Mouse (Mus musculus): ENCODE measurements around the gene Tbccd1. TPM values are rescaled to one million over a fixed set of nuclear protein-coding genes. Genes with fewer than 3 reads are reported as not detected.

Tbccd1 gene
- polyA plus RNA-seq, 1 experiment from 2014 or later, result 32.3 TPM

DNA sequence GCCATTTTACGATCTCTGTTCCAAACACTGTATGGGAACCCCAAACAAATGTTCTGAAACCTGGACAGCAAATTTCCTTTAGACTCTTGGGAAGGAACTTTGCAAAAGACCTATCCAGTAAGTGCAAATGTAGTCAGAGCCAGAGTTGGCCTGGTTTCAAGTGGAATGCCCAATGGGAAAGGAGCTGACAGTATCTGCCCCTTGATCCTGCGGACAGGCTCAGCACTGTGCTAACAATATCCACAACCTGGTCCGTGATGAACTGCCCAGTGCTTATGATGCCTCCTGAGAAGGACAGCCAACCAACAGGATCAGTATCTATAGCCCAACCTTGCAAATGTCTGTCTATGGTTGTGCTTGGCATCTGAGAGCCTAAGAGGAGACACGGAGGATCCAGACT lies 12.0 kb downstream of the Tbccd1 start:
- Histone ChIP-seq H3K27ac (no peak overlapping the region), H3K36me3 (peaks cover 14% of the 10 kb centered on the region), H3K4me3 (no peak overlapping the region), H3K4me1 (replicated peaks) (peaks cover 13% of the 10 kb centered on the region), H3K27me3 (ENCODE audit: insufficient read depth, poor library complexity, severe bottlenecking) (no peaks in the 10 kb centered on the region), H3K9me3 (no peaks in the 10 kb centered on the region)
- WGBS, result 90% methylated on average over 4 of the region's 4 CpGs
- DNase-seq (ENCODE audit: low spot score), result no peak

DNA sequence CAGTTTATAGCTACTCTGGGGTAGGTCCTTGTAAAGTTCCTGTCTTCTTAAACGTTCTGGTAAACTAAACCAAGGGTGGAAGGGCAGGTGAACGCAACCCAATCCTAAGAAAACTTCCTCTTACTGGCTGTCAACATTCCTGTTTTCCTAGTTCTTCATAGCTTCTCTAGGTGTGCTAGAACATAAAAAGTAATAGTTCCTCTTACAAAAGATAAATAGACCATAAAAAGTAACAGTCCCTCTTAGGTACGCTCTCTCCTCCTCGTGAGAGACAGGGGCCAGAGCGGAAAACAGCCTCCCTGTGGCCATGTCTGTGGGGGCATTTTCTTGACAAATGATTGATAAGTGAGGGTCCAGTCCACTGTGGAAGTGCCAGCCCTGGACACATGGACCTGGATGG lies 12.6 kb downstream of the Tbccd1 start:
- 80% methylated on average over 5 of the region's 5 CpGs for WGBS
- Histone ChIP-seq H3K27me3 (ENCODE audit: insufficient read depth, poor library complexity, severe bottlenecking) (no peaks in the 10 kb centered on the region), H3K4me3 (peak overlapping the region; percentile 64), H3K4me1 (replicated peaks) (peaks cover 13% of the 10 kb centered on the region), H3K27ac (peak overlapping the region; percentile 88), H3K36me3 (peaks cover 20% of the 10 kb centered on the region), H3K9me3 (no peaks in the 10 kb centered on the region)
- DNase-seq (ENCODE audit: low spot score), result no peak

DNA sequence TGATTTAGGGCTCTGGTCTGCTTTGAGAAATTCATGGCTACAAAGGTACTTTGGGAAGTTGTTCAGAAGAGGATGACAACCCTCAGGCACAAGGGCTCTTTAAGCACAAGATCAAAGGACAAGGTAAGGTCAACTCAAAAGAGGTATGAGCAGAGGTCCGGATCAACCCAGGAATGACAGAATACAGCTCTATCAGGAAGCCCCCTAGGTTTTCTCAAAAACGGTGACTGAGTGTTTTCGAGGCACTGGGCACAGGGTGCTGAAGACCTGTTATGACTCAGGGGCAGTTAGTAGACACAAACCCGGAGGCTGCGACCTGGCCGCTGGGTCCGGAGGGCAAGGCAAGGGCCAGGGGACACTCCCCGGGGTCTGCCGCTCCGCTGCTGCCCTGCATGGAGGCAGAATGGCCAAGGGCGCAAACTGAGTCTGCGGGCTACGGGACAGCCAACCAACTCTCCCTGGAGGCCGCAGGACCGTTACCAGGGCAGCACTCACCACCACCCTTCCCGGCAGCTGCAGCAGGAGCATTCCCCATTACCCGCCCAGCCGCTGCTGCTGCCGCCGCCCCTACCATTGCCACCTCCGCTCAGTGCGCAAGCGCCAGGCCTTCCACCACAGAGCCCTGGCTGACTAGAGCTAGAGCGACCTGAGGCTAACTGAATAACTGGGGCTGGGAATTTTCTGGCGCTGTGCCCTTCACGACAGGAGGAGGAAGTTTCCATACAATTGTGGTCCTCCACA lies 13.2 kb downstream of the Tbccd1 start:
- Histone ChIP-seq H3K4me3 (peak overlapping the region; percentile 64), H3K27me3 (ENCODE audit: insufficient read depth, poor library complexity, severe bottlenecking) (no peaks in the 10 kb centered on the region), H3K36me3 (peaks cover 26% of the 10 kb centered on the region), H3K9me3 (no peaks in the 10 kb centered on the region), H3K27ac (peak overlapping the region; percentile 88), H3K4me1 (replicated peaks) (peaks cover 13% of the 10 kb centered on the region)
- DNase-seq (ENCODE audit: low spot score), result peak; percentile 84
- WGBS, result 8% methylated on average over 26 of the region's 26 CpGs

DNA sequence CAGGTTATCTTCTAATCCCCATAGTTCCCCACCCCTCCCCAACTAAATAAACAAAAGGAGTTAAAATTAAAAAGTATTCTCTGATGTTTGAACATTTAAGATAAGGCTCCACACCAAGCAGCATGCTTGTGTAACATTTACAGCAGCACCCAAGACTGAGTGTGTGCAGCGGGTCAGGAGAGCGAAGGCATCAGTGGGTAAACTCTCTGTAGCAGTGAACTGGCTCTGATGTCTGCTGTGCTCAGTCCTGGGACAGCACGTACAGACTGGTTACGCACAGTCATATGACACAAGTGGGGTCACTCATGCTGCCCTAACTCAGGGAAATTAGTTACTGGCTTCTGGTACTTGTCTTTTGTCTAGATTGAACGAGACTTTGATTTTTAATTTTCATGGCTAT lies 14.6 kb downstream of the Tbccd1 start:
- H3K4me3 ChIP-seq, result no peak overlapping the region
- H3K4me1 ChIP-seq (replicated peaks), result peaks cover 13% of the 10 kb centered on the region
- peaks cover 37% of the 10 kb centered on the region for H3K36me3 ChIP-seq
- WGBS, result 96% methylated on average over 5 of the region's 5 CpGs
- H3K27ac ChIP-seq, result no peak overlapping the region
- H3K9me3 ChIP-seq, result no peaks in the 10 kb centered on the region
- no peak for DNase-seq (ENCODE audit: low spot score)
- no peaks in the 10 kb centered on the region for H3K27me3 ChIP-seq (ENCODE audit: insufficient read depth, poor library complexity, severe bottlenecking)

DNA sequence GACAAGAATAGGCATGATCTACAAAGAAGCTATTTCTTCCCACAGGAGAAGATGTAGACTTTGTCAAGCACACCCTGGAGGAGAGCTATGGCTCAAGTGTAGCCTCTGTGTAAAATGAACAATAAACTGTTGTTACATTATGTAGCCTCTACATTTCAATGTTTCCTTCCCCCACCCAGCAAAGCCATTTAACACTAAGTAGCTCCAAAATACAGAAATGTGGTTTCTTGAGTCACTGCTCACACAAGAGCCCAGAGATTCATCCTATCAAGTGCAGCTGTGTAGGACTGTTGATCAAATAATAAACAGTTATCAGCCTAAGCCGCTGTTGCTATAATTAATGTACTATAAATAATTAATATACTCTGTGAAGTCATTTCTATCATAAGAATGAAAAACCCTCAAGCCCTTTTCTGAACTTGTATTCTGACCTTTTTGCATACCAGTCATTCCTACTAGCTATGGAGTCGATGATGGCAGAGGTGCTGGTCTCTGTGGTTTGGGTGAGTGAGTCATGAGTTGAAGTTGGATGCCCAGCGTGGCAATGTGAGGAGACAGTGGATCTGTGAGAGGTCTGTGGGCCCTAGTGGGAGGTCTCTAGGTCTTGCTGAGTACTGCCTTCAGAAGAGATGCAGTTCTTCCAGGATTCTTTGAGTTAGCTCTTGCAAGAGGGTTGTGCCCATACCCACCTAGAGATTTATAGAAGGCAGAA lies 18.2 kb downstream of the Tbccd1 start:
- Histone ChIP-seq H3K27me3 (ENCODE audit: insufficient read depth, poor library complexity, severe bottlenecking) (no peaks in the 10 kb centered on the region), H3K36me3 (peaks cover 70% of the 10 kb centered on the region), H3K27ac (no peak overlapping the region), H3K4me3 (no peak overlapping the region), H3K4me1 (replicated peaks) (peaks cover 5% of the 10 kb centered on the region), H3K9me3 (no peaks in the 10 kb centered on the region)
- 92% methylated on average over 3 of the region's 3 CpGs for WGBS
- no peak for DNase-seq (ENCODE audit: low spot score)

DNA sequence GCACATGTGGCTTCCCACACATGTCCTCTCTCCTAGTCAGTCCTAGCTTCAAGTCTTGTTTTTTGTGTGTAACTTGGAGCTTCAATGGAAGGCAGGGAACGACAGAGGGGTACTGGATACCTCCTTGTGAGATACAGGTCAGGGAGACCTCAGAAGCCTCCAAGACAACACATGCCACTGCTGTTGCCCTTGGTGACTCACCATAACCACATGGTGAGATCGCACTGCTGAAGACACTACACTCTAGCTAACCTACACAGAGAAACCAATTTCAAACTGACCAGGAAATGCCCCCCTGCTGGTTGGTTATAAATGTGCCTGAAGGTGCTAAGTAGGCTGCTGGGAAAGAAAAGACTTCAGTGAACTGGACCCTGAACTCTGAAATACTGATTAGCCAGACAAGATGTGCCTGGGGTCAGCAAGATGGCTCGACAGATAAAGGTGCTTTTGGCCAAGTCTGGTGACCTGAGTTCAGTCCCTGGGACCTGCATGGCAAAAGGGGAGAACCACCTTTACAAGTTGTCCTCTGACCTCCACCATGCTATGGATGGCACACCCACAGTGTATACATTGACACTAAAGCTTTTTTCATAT lies 24.4 kb downstream of the Tbccd1 start:
- Histone ChIP-seq H3K4me1 (replicated peaks) (no peaks in the 10 kb centered on the region), H3K27me3 (ENCODE audit: insufficient read depth, poor library complexity, severe bottlenecking) (no peaks in the 10 kb centered on the region), H3K36me3 (peaks cover 66% of the 10 kb centered on the region), H3K27ac (no peak overlapping the region), H3K4me3 (no peak overlapping the region), H3K9me3 (0 out of 2 replicates have a peak, but pooled peaks cover 3% of the 10 kb centered on the region)
- 85% methylated on average over 3 of the region's 3 CpGs for WGBS
- DNase-seq (ENCODE audit: low spot score), result no peak

DNA sequence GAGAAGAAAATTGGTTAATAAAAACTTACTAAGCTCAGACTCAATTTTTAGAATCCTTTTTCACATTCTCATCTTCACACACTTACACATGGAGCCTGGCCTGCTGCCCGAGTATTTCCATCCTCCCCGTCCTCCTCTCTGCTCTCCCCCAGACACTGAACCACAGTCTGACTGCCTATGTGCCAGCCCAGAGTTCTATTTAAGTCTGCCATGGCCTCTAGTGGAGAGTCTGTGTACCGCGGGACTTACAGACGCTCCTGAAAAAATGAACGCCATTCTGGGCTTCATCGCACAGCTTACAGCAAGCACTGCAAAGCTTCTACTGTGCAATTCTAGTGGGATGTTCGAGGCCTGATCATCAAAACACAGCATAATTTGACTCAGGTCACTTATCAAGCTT lies 36.7 kb downstream of the Tbccd1 start:
- WGBS, result 61% methylated on average over 8 of the region's 8 CpGs
- H3K9me3 ChIP-seq, result no peaks in the 10 kb centered on the region
- H3K36me3 ChIP-seq, result peaks cover 33% of the 10 kb centered on the region
- no peaks in the 10 kb centered on the region for H3K27me3 ChIP-seq (ENCODE audit: insufficient read depth, poor library complexity, severe bottlenecking)
- no peak for DNase-seq (ENCODE audit: low spot score)
- no peak overlapping the region for H3K4me3 ChIP-seq
- no peaks in the 10 kb centered on the region for H3K4me1 ChIP-seq (replicated peaks)
- no peak overlapping the region for H3K27ac ChIP-seq

DNA sequence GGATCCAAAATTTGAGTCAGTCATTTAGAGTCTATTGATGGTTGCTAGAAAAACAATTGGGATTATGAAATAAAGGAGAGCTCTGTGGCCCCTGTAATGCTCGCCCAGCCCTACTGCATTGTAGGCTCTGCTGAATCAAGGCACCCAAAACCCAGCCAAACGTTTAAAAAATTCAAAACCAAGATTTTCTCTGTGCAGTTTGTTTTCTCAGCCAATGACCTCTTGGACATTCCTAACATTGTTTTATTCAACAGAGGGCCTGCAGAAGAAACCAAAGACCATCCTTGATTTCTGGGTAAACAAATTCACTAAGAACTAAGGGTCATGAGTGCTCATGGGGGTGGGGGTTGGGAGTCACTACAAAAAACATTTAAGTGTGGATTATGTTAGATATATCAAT lies 46.0 kb downstream of the Tbccd1 start, which contains the start of gene Crygs:
Crygs (minus strand) TSS at position 101 of the 400 bp plus-strand sequence.
- Histone ChIP-seq H3K27me3 (ENCODE audit: insufficient read depth, poor library complexity, severe bottlenecking) (peaks cover 12% of the 10 kb centered on the region), H3K9me3 (no peaks in the 10 kb centered on the region), H3K27ac (no peak within 1 kb of the TSS), H3K4me1 (replicated peaks) (no peaks in the 10 kb centered on the region), H3K4me3 (no peak within 1 kb of the TSS), H3K36me3 (peaks cover 20% of the 10 kb centered on the region)
- WGBS, result 80% methylated on average over 2 of the region's 2 CpGs
- DNase-seq (ENCODE audit: low spot score), result no peak

DNA sequence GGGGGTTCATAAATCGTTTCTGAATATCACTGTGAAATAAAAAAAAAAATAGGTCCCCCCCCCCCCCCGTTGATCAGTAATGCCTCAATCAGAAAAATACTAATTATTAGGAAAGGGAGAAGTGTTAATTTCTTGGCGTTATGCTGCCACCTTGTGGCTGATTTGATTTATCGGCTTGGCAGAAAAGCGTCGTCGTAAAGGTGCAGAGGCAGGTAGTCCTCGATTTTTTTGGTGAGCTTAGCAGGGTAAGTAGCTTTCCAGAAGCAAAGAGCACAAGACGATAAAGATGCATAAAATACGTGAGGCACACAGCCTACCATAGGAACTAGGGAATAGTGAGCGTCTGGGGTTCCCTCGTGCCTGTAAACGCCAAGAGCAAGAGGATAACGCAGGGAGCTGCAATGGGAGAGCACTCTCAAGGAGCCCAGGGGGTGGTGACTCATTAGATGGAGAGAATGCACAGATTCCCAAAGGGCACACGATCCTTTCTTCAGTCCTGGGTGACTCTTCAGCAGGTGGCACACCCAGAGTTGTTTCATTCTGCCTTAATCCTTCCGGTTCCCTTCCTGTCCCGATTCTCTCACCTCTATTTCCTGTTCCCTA lies 49.9 kb downstream of the Tbccd1 start:
- H3K4me3 ChIP-seq, result no peak overlapping the region
- no peaks in the 10 kb centered on the region for H3K36me3 ChIP-seq
- WGBS, result 17% methylated on average over 17 of the region's 17 CpGs
- H3K4me1 ChIP-seq (replicated peaks), result no peaks in the 10 kb centered on the region
- peaks cover 40% of the 10 kb centered on the region for H3K27me3 ChIP-seq (ENCODE audit: insufficient read depth, poor library complexity, severe bottlenecking)
- no peaks in the 10 kb centered on the region for H3K9me3 ChIP-seq
- peak; percentile 45 for DNase-seq (ENCODE audit: low spot score)
- no peak overlapping the region for H3K27ac ChIP-seq

DNA sequence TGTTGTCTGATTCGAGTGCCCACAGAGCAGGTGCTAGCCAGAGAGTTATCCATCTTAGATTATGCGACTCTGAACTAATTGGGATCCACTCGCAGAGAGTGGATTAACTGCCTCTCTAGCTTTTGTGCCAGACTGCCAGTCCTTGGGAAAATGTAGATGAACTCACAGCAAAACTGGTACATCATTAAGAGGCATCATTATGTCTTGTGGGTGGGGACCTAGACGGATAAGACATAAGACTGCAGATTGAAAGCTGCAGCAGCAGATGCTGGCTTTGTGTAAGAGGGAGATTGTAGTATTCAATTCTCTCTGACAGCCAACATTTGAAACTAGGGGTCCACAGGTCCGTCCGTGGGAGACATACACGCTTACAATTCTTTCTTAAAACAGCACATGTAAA lies 54.7 kb downstream of the Tbccd1 start:
- peaks cover 57% of the 10 kb centered on the region for H3K27me3 ChIP-seq (ENCODE audit: insufficient read depth, poor library complexity, severe bottlenecking)
- H3K4me1 ChIP-seq (replicated peaks), result peaks cover 24% of the 10 kb centered on the region
- H3K4me3 ChIP-seq, result no peak overlapping the region
- no peak overlapping the region for H3K27ac ChIP-seq
- no peaks in the 10 kb centered on the region for H3K9me3 ChIP-seq
- WGBS, result 87% methylated on average over 7 of the region's 7 CpGs
- no peak for DNase-seq (ENCODE audit: low spot score)
- no peaks in the 10 kb centered on the region for H3K36me3 ChIP-seq

DNA sequence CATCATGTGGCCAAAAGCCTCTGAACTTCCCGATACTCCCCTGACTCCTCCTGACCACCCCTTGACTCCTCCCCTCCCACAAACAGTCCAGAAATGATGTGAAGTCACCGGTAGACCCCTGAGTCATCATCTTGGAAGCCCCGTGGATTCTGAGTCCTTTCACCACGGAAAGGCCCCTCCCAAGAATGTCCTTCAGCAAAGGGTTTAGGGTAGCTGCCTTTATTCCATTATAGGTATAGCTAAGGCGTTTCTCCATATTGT lies 56.7 kb downstream of the Tbccd1 start:
- 21% methylated on average over 5 of the region's 5 CpGs for WGBS
- no peaks in the 10 kb centered on the region for H3K9me3 ChIP-seq
- H3K27me3 ChIP-seq (ENCODE audit: insufficient read depth, poor library complexity, severe bottlenecking), result peaks cover 69% of the 10 kb centered on the region
- peak overlapping the region; percentile 72 for H3K27ac ChIP-seq
- 0 out of 2 replicates have a peak overlapping the region, but pooled peaks have one; percentile 9 for H3K4me3 ChIP-seq
- no peak for DNase-seq (ENCODE audit: low spot score)
- peaks cover 25% of the 10 kb centered on the region for H3K4me1 ChIP-seq (replicated peaks)
- H3K36me3 ChIP-seq, result no peaks in the 10 kb centered on the region

DNA sequence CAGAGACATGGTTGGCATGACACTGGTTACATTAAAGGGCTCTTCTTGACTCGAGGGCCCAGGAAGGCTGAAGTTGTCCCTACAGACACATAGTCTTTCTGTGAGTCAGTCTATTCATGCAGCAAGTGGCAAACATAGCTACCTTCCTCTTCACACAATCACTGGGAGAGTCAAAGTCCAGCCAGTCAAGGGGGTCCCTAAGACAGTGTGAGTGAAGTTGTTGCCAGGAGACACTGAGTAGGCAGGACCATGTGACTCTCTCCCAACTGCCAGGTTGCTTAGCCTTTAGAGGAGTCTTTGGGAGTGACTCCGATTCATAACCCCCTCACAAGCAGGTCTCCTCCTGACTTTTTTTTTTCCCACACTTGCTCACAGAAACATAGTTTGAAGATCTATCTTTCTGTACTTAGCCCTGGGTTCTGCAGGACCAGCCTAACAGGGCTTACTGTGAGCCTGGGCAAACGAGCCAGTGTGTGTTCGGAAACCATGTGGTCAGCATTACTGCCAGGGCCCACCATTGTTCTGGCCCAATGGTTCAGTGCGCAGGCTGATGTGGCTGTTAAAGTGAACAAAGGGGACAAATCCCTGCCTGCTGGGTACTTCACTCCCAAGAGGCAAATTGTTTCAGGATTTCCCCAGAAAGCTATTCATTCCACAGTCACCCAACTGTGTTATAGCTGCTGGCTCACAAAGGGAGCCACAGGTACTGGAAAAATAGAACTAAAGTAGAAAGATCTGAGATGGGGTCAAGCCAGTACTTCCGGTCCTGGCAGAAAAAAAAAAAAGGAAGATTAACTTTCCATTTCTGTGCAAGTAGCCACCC lies 57.2 kb downstream of the Tbccd1 start:
- WGBS, result 18% methylated on average over 6 of the region's 6 CpGs

More for the DNA sequence above, 57.2 kb downstream of the Tbccd1 start:
- peak; percentile 77 for DNase-seq (ENCODE audit: low spot score)
- H3K9me3 ChIP-seq, result no peaks in the 10 kb centered on the region
- H3K27me3 ChIP-seq (ENCODE audit: insufficient read depth, poor library complexity, severe bottlenecking), result peaks cover 70% of the 10 kb centered on the region
- H3K4me1 ChIP-seq (replicated peaks), result peaks cover 30% of the 10 kb centered on the region
- peak overlapping the region; percentile 72 for H3K27ac ChIP-seq
- 0 out of 2 replicates have a peak overlapping the region, but pooled peaks have one; percentile 9 for H3K4me3 ChIP-seq
- H3K36me3 ChIP-seq, result no peaks in the 10 kb centered on the region
